Mouse (Mus musculus) forebrain, embryonic 13.5 days (tissue): ENCODE measurements around the gene Nudt19. TPM values are rescaled to one million over a fixed set of nuclear protein-coding genes. Genes with fewer than 3 reads are reported as not detected.
"Not testable (repeated sequence)": the region's sequence is repeated elsewhere in the genome, so short reads cannot be mapped to it uniquely, and the experiment has no call there.

Experiments
- ATAC-seq: fragments of 200-750 bp; cut with Nextera tagmentation; 2 replicates; pipeline ENCODE4 v1.8.0; 2017
- H3K27ac ChIP-seq: fragments of 300-500 bp; sonication (generic); 2 replicates; pipeline ENCODE4 v1.5.1; 2015; ENCODE audit warnings: inconsistent platforms, mild to moderate bottlenecking, moderate library complexity
- H3K27me3 ChIP-seq: fragments of 300-500 bp; sonication (generic); 2 replicates; pipeline ENCODE4 v1.6.1; 2015; ENCODE audit warnings: mild to moderate bottlenecking, inconsistent platforms
- H3K36me3 ChIP-seq: fragments of 300-500 bp; sonication (generic); 2 replicates; pipeline ENCODE4 v1.6.1; 2015; ENCODE audit warnings: mild to moderate bottlenecking, inconsistent platforms; ENCODE audit not compliant: poor library complexity, severe bottlenecking
- H3K4me1 ChIP-seq: fragments of 300-500 bp; sonication (generic); 2 replicates; pipeline ENCODE4 v1.6.1; 2015; ENCODE audit warnings: inconsistent platforms
- H3K4me2 ChIP-seq: fragments of 300-500 bp; sonication (generic); 2 replicates; pipeline ENCODE4 v1.6.1; 2015; ENCODE audit warnings: inconsistent platforms, mild to moderate bottlenecking, moderate library complexity
- H3K4me3 ChIP-seq: fragments of 300-500 bp; sonication (generic); 2 replicates; pipeline ENCODE4 v1.5.1; 2015; ENCODE audit warnings: mild to moderate bottlenecking, inconsistent platforms
- H3K9ac ChIP-seq: fragments of 300-500 bp; sonication (generic); 2 replicates; pipeline ENCODE4 v1.6.1; 2015; ENCODE audit warnings: mild to moderate bottlenecking, inconsistent platforms
- H3K9me3 ChIP-seq: fragments of 300-500 bp; sonication (generic); replicated peaks from 2 replicates; pipeline ENCODE4 v1.6.1; 2016; ENCODE audit warnings: inconsistent platforms
- WGBS: fragments of 180-500 bp; shearing (Covaris S2); methylation state at CpG from one replicate; pipeline ENCODE4 v1.1.7; 2015; 5-methylcytosine and 5-hydroxymethylcytosine counted together
- polyA plus RNA-seq: library from polyadenylated mRNA; unstranded; fragments of >200 nt; fragmentation: Nextera tagmentation; extraction: Ambion mirVana; gene quantifications from 2 replicates; pipeline ENCODE4 v1.2.1, GENCODE M21; 2015

Gene Nudt19
- polyA plus RNA-seq, 1 experiment from 2014 or later, result 67.4 TPM

DNA sequence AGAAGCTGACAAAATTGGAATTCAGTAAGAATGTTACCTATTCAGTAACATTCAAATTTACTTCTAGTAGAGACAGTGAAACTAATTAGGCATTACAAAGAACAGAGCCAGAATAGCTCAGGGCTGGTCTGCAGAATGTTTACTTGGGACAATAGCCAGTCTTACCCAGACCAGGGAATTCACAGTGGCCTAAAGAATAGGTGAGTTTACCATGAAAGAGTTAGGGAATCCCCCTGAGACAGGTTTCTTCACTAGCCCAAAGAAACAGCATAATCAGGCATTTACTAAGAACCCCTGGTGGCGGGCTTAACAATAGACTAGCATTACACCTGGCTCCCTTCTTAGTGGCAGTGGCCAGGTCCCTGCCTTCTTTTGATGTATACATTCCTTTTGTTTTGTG is 25.6 kb downstream of the Nudt19 start:
- H3K36me3 ChIP-seq, H3K4me1 ChIP-seq, H3K4me2 ChIP-seq, H3K27me3 ChIP-seq, H3K27ac ChIP-seq, ATAC-seq, H3K9ac ChIP-seq, H3K4me3 ChIP-seq, H3K9me3 ChIP-seq: not testable (repeated sequence)
- WGBS, result 18% methylated on average over 1 of the region's 1 CpGs

DNA sequence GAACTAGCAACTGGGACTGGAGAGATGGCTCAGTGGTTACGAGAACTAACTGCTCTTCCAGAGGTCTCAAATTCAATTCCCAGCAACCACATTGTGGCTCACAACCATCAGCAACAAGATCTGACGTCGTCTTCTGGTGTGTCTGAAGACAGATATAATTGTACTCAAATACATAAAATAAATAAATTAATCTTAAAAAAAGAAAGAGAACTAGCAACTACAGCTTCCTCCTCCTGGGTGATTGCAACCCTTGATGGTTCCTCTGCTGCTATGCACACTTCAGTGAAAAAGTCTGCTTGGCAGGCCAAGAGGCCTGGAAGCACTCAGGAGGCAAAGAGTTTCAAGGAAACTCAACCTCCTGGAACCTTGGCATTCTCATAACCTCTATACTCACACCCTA is 26.1 kb downstream of the Nudt19 start:
- H3K4me2 ChIP-seq, result no peak overlapping the region
- H3K9me3 ChIP-seq, result no peaks in the 10 kb centered on the region
- no peaks in the 10 kb centered on the region for H3K4me1 ChIP-seq
- no peak overlapping the region for H3K4me3 ChIP-seq
- no peak for ATAC-seq
- H3K9ac ChIP-seq, result no peak overlapping the region
- no peaks in the 10 kb centered on the region for H3K27me3 ChIP-seq
- WGBS, result 74% methylated on average over 3 of the region's 3 CpGs
- no peaks in the 10 kb centered on the region for H3K36me3 ChIP-seq
- no peak overlapping the region for H3K27ac ChIP-seq

DNA sequence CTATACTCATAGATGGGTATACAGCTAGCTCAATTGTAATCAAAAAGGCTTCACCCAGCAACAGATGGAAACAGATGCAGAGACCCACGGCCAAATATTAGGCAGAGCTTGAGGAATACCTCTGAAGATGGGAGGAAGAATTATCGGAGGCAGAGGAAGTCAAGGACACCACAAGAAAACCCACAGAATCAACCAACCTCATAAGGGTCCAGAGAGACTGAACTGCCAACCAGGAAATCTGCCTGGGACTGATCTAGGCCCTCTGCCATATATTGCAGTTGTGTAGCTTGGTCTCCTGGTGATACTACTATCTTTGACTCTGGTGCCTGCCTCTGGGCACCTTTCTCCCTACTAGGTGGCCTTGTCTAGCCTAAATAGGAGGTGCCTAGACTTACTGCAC is 29.3 kb downstream of the Nudt19 start:
- no peaks in the 10 kb centered on the region for H3K9me3 ChIP-seq
- 77% methylated on average over 2 of the region's 2 CpGs for WGBS
- H3K9ac ChIP-seq, result no peak overlapping the region
- no peak for ATAC-seq
- no peak overlapping the region for H3K27ac ChIP-seq
- no peaks in the 10 kb centered on the region for H3K27me3 ChIP-seq
- H3K36me3 ChIP-seq, result no peaks in the 10 kb centered on the region
- H3K4me1 ChIP-seq, result no peaks in the 10 kb centered on the region
- no peak overlapping the region for H3K4me2 ChIP-seq
- no peak overlapping the region for H3K4me3 ChIP-seq

DNA sequence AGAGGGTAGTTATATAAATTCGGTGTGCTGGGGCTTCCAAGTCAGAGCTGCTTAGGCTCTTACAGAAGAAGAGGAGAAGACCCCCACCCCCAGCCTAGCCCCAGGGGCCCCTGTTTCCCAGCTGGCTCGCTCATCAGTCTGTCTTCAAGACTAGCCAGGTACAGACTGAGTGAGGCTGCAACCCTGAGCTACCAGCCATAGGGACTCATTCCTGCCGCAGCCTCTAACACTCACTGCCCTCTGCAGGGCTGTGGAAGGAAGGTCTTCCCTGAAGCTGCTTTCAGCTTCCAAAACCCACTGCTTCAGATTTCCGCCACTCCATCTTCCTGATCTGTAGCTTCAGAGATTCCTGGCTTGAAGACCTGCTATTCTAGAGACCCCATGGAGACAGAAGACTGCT is 54.1 kb downstream of the Nudt19 start:
- Histone ChIP-seq H3K9ac (no peak overlapping the region), H3K4me2 (no peak overlapping the region), H3K4me3 (no peak overlapping the region), H3K27me3 (no peaks in the 10 kb centered on the region), H3K36me3 (no peaks in the 10 kb centered on the region), H3K4me1 (no peaks in the 10 kb centered on the region), H3K27ac (no peak overlapping the region), H3K9me3 (no peaks in the 10 kb centered on the region)
- WGBS, result 25% methylated on average over 4 of the region's 4 CpGs
- ATAC-seq, result no peak

DNA sequence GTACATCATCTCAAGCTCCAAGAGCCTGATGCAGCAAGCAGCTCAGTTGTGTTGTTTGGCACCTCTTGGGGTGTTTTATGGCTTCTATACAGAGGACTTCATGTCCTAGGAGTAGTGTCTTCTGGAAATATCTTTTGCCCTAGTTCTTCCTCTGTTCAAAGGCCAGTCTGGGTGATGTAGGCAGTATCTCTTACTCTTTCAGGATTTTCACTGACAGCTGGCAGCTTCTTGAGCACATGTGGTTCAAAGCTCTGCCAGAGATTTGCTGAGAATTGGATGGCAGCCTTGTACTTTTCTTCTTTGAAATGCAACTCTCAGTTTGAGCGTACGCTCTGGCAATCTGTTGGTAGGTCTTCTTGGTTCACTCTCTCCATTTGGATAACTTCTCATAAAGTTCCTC is 58.6 kb downstream of the Nudt19 start:
- Histone ChIP-seq H3K4me2 (no peak overlapping the region), H3K4me1 (no peaks in the 10 kb centered on the region), H3K36me3 (no peaks in the 10 kb centered on the region), H3K9ac (no peak overlapping the region), H3K27me3 (no peaks in the 10 kb centered on the region), H3K4me3 (no peak overlapping the region), H3K9me3 (no peaks in the 10 kb centered on the region), H3K27ac (no peak overlapping the region)
- WGBS, result 95% methylated on average over 2 of the region's 2 CpGs
- no peak for ATAC-seq

Other genes with a start within 250 kb of the Nudt19 start
- gene Gpatch1, start 237.9 kb downstream of the Nudt19 start, polyA plus RNA-seq, result 19.3 and 19.5 TPM in 2 replicates
- gene Rhpn2, start 222.1 kb downstream of the Nudt19 start, polyA plus RNA-seq, result 1.1 and 1.3 TPM in 2 replicates
- 27.8 and 28.2 TPM in 2 replicates for gene Faap24, start 159.5 kb downstream of the Nudt19 start, polyA plus RNA-seq
- 50.6 and 52.3 TPM in 2 replicates for gene Cep89, start 159.3 kb downstream of the Nudt19 start, polyA plus RNA-seq
- 0.18 TPM in 1 of 2 replicates, not detected in the other for gene Slc7a9, start 107.5 kb downstream of the Nudt19 start, polyA plus RNA-seq
- gene Tdrd12, start 18.6 kb downstream of the Nudt19 start, polyA plus RNA-seq, result 0.36 and 0.37 TPM in 2 replicates
- 0.03 TPM in 2 replicates for gene Rgs9bp, start 29.3 kb upstream of the Nudt19 start, polyA plus RNA-seq
- 29.7 and 30.8 TPM in 2 replicates for gene Ankrd27, start 29.9 kb upstream of the Nudt19 start, polyA plus RNA-seq
- 254 and 267 TPM in 2 replicates for gene Pdcd5, start 91.2 kb upstream of the Nudt19 start, polyA plus RNA-seq
- 31.3 and 40.2 TPM in 2 replicates for gene Dpy19l3, start 198.2 kb upstream of the Nudt19 start, polyA plus RNA-seq
- gene Zfp507, start 246.7 kb upstream of the Nudt19 start, polyA plus RNA-seq, result 16.9 and 18.2 TPM in 2 replicates